Mouse (Mus musculus): ENCODE measurements around the gene Gm20388.

DNA sequence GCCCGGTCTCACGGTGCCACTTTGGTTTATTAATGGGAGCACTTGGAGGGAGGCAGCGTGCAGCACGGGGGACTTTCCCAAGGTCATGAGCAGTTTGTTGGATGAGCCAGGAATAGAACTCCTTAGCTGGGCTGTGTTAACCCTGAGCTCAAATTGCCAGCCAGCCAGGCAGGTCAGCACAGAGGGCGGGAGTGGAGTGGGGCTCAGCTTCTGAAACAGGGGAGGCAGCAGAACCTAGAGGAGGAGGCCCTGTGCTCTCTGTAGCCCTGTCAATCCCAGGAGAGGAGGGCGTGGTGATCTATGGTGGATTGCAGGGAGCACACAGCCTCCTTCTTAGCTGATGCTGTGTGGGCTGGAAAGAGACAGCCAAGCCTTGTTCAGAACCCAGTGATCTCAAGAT lies 615.2 kb downstream of the Gm20388 start:
- TF ChIP-seq CTCF (IDR thresholded peaks at IDR 0.05; ENCODE audit: insufficient read depth, low read depth, low read length) (no peak), POLR2A (IDR thresholded peaks at IDR 0.05; ENCODE audit: insufficient read depth, low read depth, low read length) (no peak)

Measured in olfactory bulb, adult 2 months (tissue).